ENCODE assay signal across 26 mouse cellular contexts in the genomic region with DNA sequence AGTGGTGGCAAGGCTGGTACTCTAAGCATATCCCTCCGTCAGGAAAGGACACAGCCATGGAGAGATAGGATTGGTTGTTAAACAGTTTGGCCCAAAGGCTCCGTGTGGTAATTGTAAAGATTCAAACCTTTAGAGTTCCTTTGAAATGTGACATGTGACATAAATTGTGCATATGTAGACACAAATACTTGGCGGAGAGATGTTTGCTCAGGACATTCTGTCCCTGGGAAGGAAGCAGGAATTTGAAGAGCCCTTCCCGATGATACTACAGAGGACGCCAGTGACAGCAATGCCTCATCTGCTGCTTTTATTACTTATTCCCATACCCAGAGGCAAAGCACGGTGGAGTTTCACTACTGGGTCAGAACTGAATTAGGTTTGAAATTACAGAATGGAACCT.
DNase-seq lines count a peak whose midpoint lies in the region; ATAC-seq and TF ChIP-seq lines count a peak whose summit lies in the region.
"Had no signal": no experiment of that assay in that cellular context is flagged by ENCODE, and none has a peak within 500 bp of the region (broad histone marks: within the 10 kb centered on the region; RNA-seq: fewer than 3 reads in every experiment).

No protein-coding gene starts in this region.

- no peak overlapping the region for H3K4me3 ChIP-seq in lung, embryonic 14.5 days (ENCODE audit: low read depth, low read length)
- no peak overlapping the region for H3K4me3 ChIP-seq in lung, postnatal 0 days (ENCODE audit: low read depth, low read length)
- no peak overlapping the region for H3K4me3 ChIP-seq in testis, adult 2 months (ENCODE audit: control insufficient read depth, low read depth, low read length)
- H3K4me3 ChIP-seq: forebrain, embryonic 12.5 days; forebrain, embryonic 15.5 days had no signal

- TF ChIP-seq POLR2A in testis, adult 2 months (IDR thresholded peaks at IDR 0.05; ENCODE audit: control insufficient read depth, low read depth, low read length): no peak

- peak; percentile 24 for DNase-seq in heart, adult 11 months
- DNase-seq in heart, postnatal 25 days (ENCODE audit: low spot score): no peak
- no peak for DNase-seq in lung, embryonic 14.5 days
- no peak for DNase-seq in lung, postnatal 10 days
- peak; percentile 71 for DNase-seq in lung, postnatal 0 days (ENCODE audit: low spot score)
- no peak for DNase-seq in lung, postnatal 14 days
- DNase-seq in testis, postnatal 14 days (ENCODE audit: low spot score): no peak
- DNase-seq: adrenal gland, postnatal 10 days; adrenal gland, postnatal 36 days; B cell, adult 2 months; cerebellum, adult 18-20 months; cerebellum, adult 9-10 months; cerebellum, postnatal 14 days; gastrocnemius, postnatal 10 days; gastrocnemius, postnatal 36 days; heart, postnatal 10 days; heart, postnatal 4 days had no signal

- 51% methylated on average over 6 of the region's 6 CpGs for WGBS in lung, embryonic 14.5 days
- WGBS in lung, postnatal 0 days: 42% methylated on average over 6 of the region's 6 CpGs

- H3K27ac ChIP-seq in lung, embryonic 14.5 days (ENCODE audit: low read depth): 0 out of 2 replicates have a peak overlapping the region, but pooled peaks have one; percentile 1
- H3K27ac ChIP-seq in lung, postnatal 0 days (ENCODE audit: low read length): peak overlapping the region; percentile 84
- H3K27ac ChIP-seq in testis, adult 2 months (ENCODE audit: control insufficient read depth, insufficient read depth, low read depth, low read length): 0 out of 2 replicates have a peak overlapping the region, but pooled peaks have one; percentile 11
- H3K27ac ChIP-seq: forebrain, embryonic 12.5 days; forebrain, embryonic 15.5 days; hindbrain, embryonic 14.5 days; hindbrain, postnatal 0 days had no signal

- intact Hi-C loops in heart, postnatal 25 days (cut with DNase I): no loop called here

- TF ChIP-seq CTCF in lung, embryonic 14.5 days (IDR thresholded peaks at IDR 0.05; ENCODE audit: low read depth): no peak
- TF ChIP-seq CTCF in lung, postnatal 0 days (IDR thresholded peaks at IDR 0.05): no peak
- no peak for TF ChIP-seq CTCF in testis, adult 2 months (IDR thresholded peaks at IDR 0.05; ENCODE audit: control insufficient read depth, insufficient read depth, insufficient replicate concordance, low read depth, low read length)

- H3K4me2 ChIP-seq in lung, embryonic 14.5 days: no peak overlapping the region
- no peak overlapping the region for H3K4me2 ChIP-seq in lung, postnatal 0 days (replicated peaks; ENCODE audit: low read depth, low read length)
- H3K4me2 ChIP-seq: forebrain, embryonic 12.5 days; forebrain, embryonic 15.5 days; hindbrain, embryonic 14.5 days had no signal

- no peak for ATAC-seq in lung, embryonic 14.5 days (ENCODE audit: insufficient read depth)
- ATAC-seq in lung, postnatal 0 days: peak; percentile 14; the same call in 1 of the 2 replicates
- ATAC-seq: forebrain, embryonic 15.5 days; hindbrain, postnatal 0 days; inflammation-experienced regulatory T-cells, adult 6 months; Patski had no signal

- H3K9me3 ChIP-seq in lung, embryonic 14.5 days (ENCODE audit: low read depth, low read length): no peaks in the 10 kb centered on the region
- no peaks in the 10 kb centered on the region for H3K9me3 ChIP-seq in lung, postnatal 0 days (ENCODE audit: low read length)
- H3K9me3 ChIP-seq: forebrain, embryonic 12.5 days; forebrain, embryonic 15.5 days; G1E had no signal

- H3K4me1 ChIP-seq in lung, embryonic 14.5 days (ENCODE audit: insufficient read depth): no peaks in the 10 kb centered on the region
- peaks cover 12% of the 10 kb centered on the region for H3K4me1 ChIP-seq in lung, postnatal 0 days (ENCODE audit: insufficient read depth, low read depth, low read length)
- H3K4me1 ChIP-seq in testis, adult 2 months (ENCODE audit: control insufficient read depth, insufficient read depth, low read length): no peaks in the 10 kb centered on the region
- H3K4me1 ChIP-seq: forebrain, embryonic 12.5 days; forebrain, embryonic 15.5 days had no signal

- no peaks in the 10 kb centered on the region for H3K27me3 ChIP-seq in lung, embryonic 14.5 days (ENCODE audit: insufficient read depth, low read length)
- no peaks in the 10 kb centered on the region for H3K27me3 ChIP-seq in lung, postnatal 0 days (replicated peaks; ENCODE audit: insufficient read depth, low read length)
- no peaks in the 10 kb centered on the region for H3K27me3 ChIP-seq in testis, adult 2 months (ENCODE audit: control insufficient read depth, insufficient read depth, low read length)
- H3K27me3 ChIP-seq: CH12.LX; forebrain, embryonic 12.5 days; forebrain, embryonic 15.5 days; Patski had no signal

- H3K36me3 ChIP-seq in lung, embryonic 14.5 days (ENCODE audit: insufficient read depth): no peaks in the 10 kb centered on the region
- H3K36me3 ChIP-seq in lung, postnatal 0 days (ENCODE audit: insufficient read depth, low read length): no peaks in the 10 kb centered on the region
- H3K36me3 ChIP-seq in testis, adult 2 months (ENCODE audit: control insufficient read depth, insufficient read depth, low read length): no peaks in the 10 kb centered on the region
- H3K36me3 ChIP-seq: forebrain, embryonic 12.5 days; forebrain, embryonic 15.5 days; G1E had no signal

- TF ChIP-seq EP300 in lung, postnatal 0 days (IDR thresholded peaks at IDR 0.05): peak; percentile 99

- H3K9ac ChIP-seq in lung, embryonic 14.5 days: no peak overlapping the region
- no peak overlapping the region; the same call in 1 of the 2 replicates for H3K9ac ChIP-seq in lung, postnatal 0 days (replicated peaks; ENCODE audit: low read depth)
- H3K9ac ChIP-seq: forebrain, embryonic 12.5 days; forebrain, embryonic 15.5 days; hindbrain, embryonic 14.5 days had no signal

Comparison
In these comparisons a context has a peak if more than half of its experiments do, and no peak if none do; other contexts are left out.
1. DNase-seq: peak in heart, adult 11 months (single experiment) and lung, postnatal 0 days (single experiment); none in heart, postnatal 25 days (single experiment), lung, embryonic 14.5 days (single experiment), lung, postnatal 10 days (single experiment), lung, postnatal 14 days (single experiment) and testis, postnatal 14 days (single experiment).
2. H3K27ac ChIP-seq: peak in every context shown above with its lines; median percentile 84 in lung, postnatal 0 days; 11 in testis, adult 2 months; 1 in lung, embryonic 14.5 days.